Mouse (Mus musculus) layer of hippocampus, postnatal 10 days (tissue): ENCODE measurements around the gene Fgf18. TPM values are rescaled to one million over a fixed set of nuclear protein-coding genes. Genes with fewer than 3 reads are reported as not detected.
A peak's percentile ranks its signal among the peaks of the same experiment; 100 is the strongest.

Experiments
- DNase-seq, 2 experiments: peaks; one replicate each; pipeline ENCODE4 v3.0.0; 2021; ENCODE audit warnings: low spot score in 2 of 2
- total RNA-seq, 2 experiments: library from RNA; stranded (reverse); gene quantifications; 2 replicates each; pipeline ENCODE4 v1.2.3; 2021

Gene Fgf18
- total RNA-seq, 2 experiments from 2014 or later: 8.1 to 8.9 TPM

GRCm38 (mm10) chr11:33151128-33151779, 4.1 kb upstream of the Fgf18 start:
- no peak for DNase-seq

GRCm38 (mm10) chr11:33150364-33150763, 3.2 kb upstream of the Fgf18 start:
- no peak for DNase-seq

GRCm38 (mm10) chr11:33149453-33149852, 2.3 kb upstream of the Fgf18 start:
- DNase-seq: no peak

GRCm38 (mm10) chr11:33149088-33149436, 1.9 kb upstream of the Fgf18 start:
- DNase-seq: no peak

- DNase-seq: peak; percentile 74 to 78
Measured at GRCm38 (mm10) chr11:33148338-33149087, 1.3 kb upstream of the Fgf18 start.

- no peak for DNase-seq
Measured at GRCm38 (mm10) chr11:33147572-33148337, 555 bp upstream of the Fgf18 start.

GRCm38 (mm10) chr11:33146651-33147131, 509 bp downstream of the Fgf18 start:
- peak; percentile 42 to 59 for DNase-seq

- DNase-seq: peak; percentile 84
Measured at GRCm38 (mm10) chr11:33146143-33146497, 1.1 kb downstream of the Fgf18 start.

- DNase-seq: no peak
Measured at GRCm38 (mm10) chr11:33145201-33146142, 1.7 kb downstream of the Fgf18 start.

GRCm38 (mm10) chr11:33143906-33144305, 3.3 kb downstream of the Fgf18 start:
- no peak for DNase-seq

GRCm38 (mm10) chr11:33142801-33143200, 4.4 kb downstream of the Fgf18 start:
- no peak for DNase-seq

GRCm38 (mm10) chr11:33140111-33140460, 7.1 kb downstream of the Fgf18 start:
- no peak for DNase-seq

GRCm38 (mm10) chr11:33139458-33140110, 7.6 kb downstream of the Fgf18 start:
- no peak for DNase-seq

GRCm38 (mm10) chr11:33138686-33139085, 8.5 kb downstream of the Fgf18 start:
- no peak for DNase-seq

GRCm38 (mm10) chr11:33134391-33134986, 12.7 kb downstream of the Fgf18 start:
- DNase-seq: no peak

- no peak for DNase-seq
Measured at GRCm38 (mm10) chr11:33132619-33133338, 14.4 kb downstream of the Fgf18 start.

- DNase-seq: no peak
Measured at GRCm38 (mm10) chr11:33127058-33127457, 20.1 kb downstream of the Fgf18 start.

- no peak for DNase-seq
Measured at GRCm38 (mm10) chr11:33122575-33123268, 24.5 kb downstream of the Fgf18 start.

GRCm38 (mm10) chr11:33119556-33119955, 27.6 kb downstream of the Fgf18 start:
- DNase-seq: no peak
